Mouse (Mus musculus) MEL (cell line): ENCODE measurements around the gene Gm20388. TPM values are rescaled to one million over a fixed set of nuclear protein-coding genes. Genes with fewer than 3 reads are reported as not detected.

ENCODE experiments used
- DNase-seq: peaks from one replicate; pipeline ENCODE4 v3.0.0; 2011; ENCODE audit warnings: low read depth, low spot score
- H3K27ac ChIP-seq: 2 replicates; pipeline ENCODE4 v1.5.1; 2012; ENCODE audit warnings: low read depth, mild to moderate bottlenecking, control low read depth, low read length, moderate library complexity; ENCODE audit not compliant: control insufficient read depth
- H3K27me3 ChIP-seq, 2 experiments: fragments of 150-350 bp in 1 of 2; sonication (generic) in 1 of 2; 2 replicates each; pipeline ENCODE4 v1.6.1; 2012; ENCODE audit warnings: low read length in 2 of 2, mild to moderate bottlenecking in 2 of 2, improper control_type of control experiment in 1 of 2, moderate library complexity in 1 of 2; ENCODE audit not compliant: insufficient read depth in 2 of 2, control insufficient read depth in 1 of 2
- H3K36me3 ChIP-seq, 2 experiments: 2 replicates each; pipeline ENCODE4 v1.6.1; 2012 to 2014; ENCODE audit warnings: low read length in 2 of 2, improper control_type of control experiment in 1 of 2, inconsistent platforms in 1 of 2, mild to moderate bottlenecking in 1 of 2; ENCODE audit not compliant: insufficient read depth in 2 of 2, control insufficient read depth in 1 of 2
- H3K4me1 ChIP-seq, 2 experiments: fragments of 150-350 bp in 1 of 2; sonication (generic) in 1 of 2; 2 replicates each; pipeline ENCODE4 v1.6.1; 2012; ENCODE audit warnings: low read length in 2 of 2, improper control_type of control experiment in 1 of 2, mild to moderate bottlenecking in 1 of 2; ENCODE audit not compliant: insufficient read depth in 2 of 2, control insufficient read depth in 1 of 2
- H3K4me3 ChIP-seq, 2 experiments: fragments of 150-350 bp in 1 of 2; sonication (generic) in 1 of 2; 2 replicates each; pipeline ENCODE4 v1.5.1; 2012; ENCODE audit warnings: low read depth in 2 of 2, low read length in 2 of 2, mild to moderate bottlenecking in 2 of 2, moderate library complexity in 2 of 2, control low read depth in 1 of 2, improper control_type of control experiment in 1 of 2; ENCODE audit not compliant: control insufficient read depth in 1 of 2, insufficient read depth in 1 of 2
- H3K79me2 ChIP-seq: 2 replicates; pipeline ENCODE4 v1.6.1; 2012; ENCODE audit warnings: mild to moderate bottlenecking, low read length, moderate library complexity; ENCODE audit not compliant: control insufficient read depth, poor library complexity, insufficient read depth
- H3K9ac ChIP-seq: 2 replicates; pipeline ENCODE4 v1.6.1; 2012; ENCODE audit warnings: low read depth, mild to moderate bottlenecking, control low read depth, low read length, moderate library complexity; ENCODE audit not compliant: control insufficient read depth, poor library complexity, severe bottlenecking
- H3K9me3 ChIP-seq: fragments of 150-350 bp; sonication (generic); replicated peaks from 2 replicates; pipeline ENCODE4 v1.6.1; 2012; ENCODE audit warnings: mild to moderate bottlenecking, low read length, improper control_type of control experiment, moderate library complexity; ENCODE audit not compliant: insufficient read depth
- CHD1 ChIP-seq: IDR thresholded peaks from 2 replicates; pipeline ENCODE4 v1.6.1; 2012; ENCODE audit warnings: low read depth, mild to moderate bottlenecking, inconsistent platforms, low read length, improper control_type of control experiment
- ELF1 ChIP-seq: IDR thresholded peaks from 2 replicates; pipeline ENCODE4 v1.6.1; 2014; ENCODE audit warnings: low read depth, mild to moderate bottlenecking, inconsistent platforms, low read length, improper control_type of control experiment, moderate library complexity
- EP300 ChIP-seq, 2 experiments: IDR thresholded peaks; 2 replicates each; pipeline ENCODE4 v1.6.1; 2011; ENCODE audit warnings: improper control_type of control experiment in 2 of 2, low read length in 2 of 2, low read depth in 1 of 2, mild to moderate bottlenecking in 1 of 2
- GABPA ChIP-seq: IDR thresholded peaks from 2 replicates; pipeline ENCODE4 v1.6.1; 2012; ENCODE audit warnings: low read depth, mild to moderate bottlenecking, inconsistent platforms, low read length, improper control_type of control experiment, moderate library complexity
- HCFC1 ChIP-seq: IDR thresholded peaks from 2 replicates; pipeline ENCODE4 v1.6.1; 2012; ENCODE audit warnings: low read depth, mild to moderate bottlenecking, inconsistent platforms, low read length, improper control_type of control experiment, moderate library complexity
- KAT2A ChIP-seq: conservative IDR thresholded peaks from 2 replicates; pipeline ENCODE4 v1.6.1; 2012; ENCODE audit warnings: low read depth, low read length, improper control_type of control experiment, inconsistent platforms
- MAFK ChIP-seq: IDR thresholded peaks from 2 replicates; pipeline ENCODE4 v1.6.1; 2011; ENCODE audit warnings: low read depth, mild to moderate bottlenecking, low read length, improper control_type of control experiment, borderline replicate concordance
- MAZ ChIP-seq: IDR thresholded peaks from 2 replicates; pipeline ENCODE4 v1.6.1; 2012; ENCODE audit warnings: low read depth, mild to moderate bottlenecking, inconsistent platforms, low read length, improper control_type of control experiment
- MXI1 ChIP-seq: IDR thresholded peaks from 2 replicates; pipeline ENCODE4 v1.6.1; 2011; ENCODE audit warnings: mild to moderate bottlenecking, low read depth, low read length, improper control_type of control experiment
- MYB ChIP-seq: IDR thresholded peaks from 2 replicates; pipeline ENCODE4 v1.6.1; 2011; ENCODE audit warnings: mild to moderate bottlenecking, low read depth, low read length, improper control_type of control experiment
- NELFE ChIP-seq: IDR thresholded peaks from 2 replicates; pipeline ENCODE4 v1.6.1; 2011; ENCODE audit warnings: low read depth, low read length, improper control_type of control experiment
- POLR2A ChIP-seq, 2 experiments: IDR thresholded peaks; 2 replicates each; pipeline ENCODE4 v1.6.1; 2011 to 2012; ENCODE audit warnings: low read length in 2 of 2, mild to moderate bottlenecking in 2 of 2, control low read depth in 1 of 2, improper control_type of control experiment in 1 of 2, low read depth in 1 of 2, moderate library complexity in 1 of 2; ENCODE audit not compliant: control insufficient read depth in 1 of 2, insufficient read depth in 1 of 2, poor library complexity in 1 of 2
- POLR2AphosphoS5 ChIP-seq: IDR thresholded peaks from 2 replicates; pipeline ENCODE4 v1.6.1; 2012; ENCODE audit warnings: low read depth, borderline replicate concordance, mild to moderate bottlenecking, inconsistent platforms, low read length, moderate library complexity, mixed read lengths
- RAD21 ChIP-seq: IDR thresholded peaks from 2 replicates; pipeline ENCODE4 v1.6.1; 2011; ENCODE audit warnings: mild to moderate bottlenecking, low read depth, low read length, improper control_type of control experiment
- RCOR1 ChIP-seq: IDR thresholded peaks from 2 replicates; pipeline ENCODE4 v1.6.1; 2012; ENCODE audit warnings: low read depth, mild to moderate bottlenecking, inconsistent platforms, low read length, improper control_type of control experiment
- SIN3A ChIP-seq: IDR thresholded peaks from 2 replicates; pipeline ENCODE4 v1.6.1; 2012; ENCODE audit warnings: low read length, improper control_type of control experiment, inconsistent platforms
- USF2 ChIP-seq, 2 experiments: IDR thresholded peaks; 2 replicates each; pipeline ENCODE4 v1.6.1; 2011 to 2012; ENCODE audit warnings: improper control_type of control experiment in 2 of 2, low read length in 2 of 2, borderline replicate concordance in 1 of 2, inconsistent platforms in 1 of 2, low read depth in 1 of 2, mild to moderate bottlenecking in 1 of 2; ENCODE audit not compliant: insufficient read depth in 1 of 2
- ZMIZ1 ChIP-seq: IDR thresholded peaks from 2 replicates; pipeline ENCODE4 v1.6.1; 2012; ENCODE audit warnings: low read depth, mild to moderate bottlenecking, inconsistent platforms, low read length, improper control_type of control experiment, moderate library complexity
- ZNF384 ChIP-seq: IDR thresholded peaks from 2 replicates; pipeline ENCODE4 v1.6.1; 2012; ENCODE audit warnings: low read depth, mild to moderate bottlenecking, inconsistent platforms, low read length, improper control_type of control experiment
- polyA plus RNA-seq, 2 experiments: library from polyadenylated mRNA; stranded (reverse) in 1 of 2; unstranded in 1 of 2; fragments of >175 nt in 1 of 2; fragments of >200 nt in 1 of 2; gene quantifications; 2 replicates each; pipeline versions ENCODE4 v1.2.1 to v1.2.4; 2012; ENCODE audit warnings: low replicate concordance in 2 of 2, low read depth in 1 of 2; ENCODE audit not compliant: insufficient read length in 2 of 2, insufficient read depth in 1 of 2, missing spikeins in 1 of 2
- total RNA-seq: library from RNA; depleted of rRNA; stranded (reverse); fragments of 300-350 nt; gene quantifications from 2 replicates; pipeline ENCODE4 v1.2.3, GENCODE M21; 2012

Gm20388 gene
- total and polyA plus RNA-seq, 3 experiments: 11.1 to 17.8 TPM; not detected in 1

DNA sequence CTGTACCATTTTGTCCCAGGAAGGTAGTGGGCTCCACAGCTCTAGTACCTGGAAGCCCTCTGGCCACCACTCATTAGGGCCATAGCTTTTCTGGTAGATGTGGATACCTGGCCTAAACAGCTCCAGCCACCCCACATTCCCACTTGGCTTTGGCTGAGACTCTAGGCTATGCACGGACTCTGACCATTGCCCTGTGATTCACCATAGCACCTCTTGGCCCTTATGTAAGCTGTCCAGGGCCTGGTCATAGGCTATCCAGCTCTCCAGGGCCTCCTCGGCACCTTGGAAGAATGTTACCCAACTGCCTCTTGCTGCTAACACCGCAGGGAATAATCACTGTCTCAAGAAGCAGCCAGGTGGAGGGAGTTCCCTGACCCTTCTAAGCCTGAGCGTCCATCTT lies 2618.5 kb downstream of the Gm20388 start:
- H3K36me3 ChIP-seq: peaks cover 0 to 8% of the 10 kb centered on the region in 2 experiments; a peak in 2 of 4 replicates
- H3K9ac ChIP-seq: no peak overlapping the region
- TF ChIP-seq RAD21 (no peak), ZMIZ1 (no peak)
- no peaks in the 10 kb centered on the region for H3K9me3 ChIP-seq
- H3K79me2 ChIP-seq: peaks cover 52% of the 10 kb centered on the region
- no peak overlapping the region for H3K27ac ChIP-seq
- H3K27me3 ChIP-seq: no peaks in the 10 kb centered on the region
- no peak for DNase-seq
- H3K4me3 ChIP-seq: no peak overlapping the region
- 0 out of 4 replicates have a peak, but pooled peaks cover 0 to 3% of the 10 kb centered on the region in 2 experiments for H3K4me1 ChIP-seq

DNA sequence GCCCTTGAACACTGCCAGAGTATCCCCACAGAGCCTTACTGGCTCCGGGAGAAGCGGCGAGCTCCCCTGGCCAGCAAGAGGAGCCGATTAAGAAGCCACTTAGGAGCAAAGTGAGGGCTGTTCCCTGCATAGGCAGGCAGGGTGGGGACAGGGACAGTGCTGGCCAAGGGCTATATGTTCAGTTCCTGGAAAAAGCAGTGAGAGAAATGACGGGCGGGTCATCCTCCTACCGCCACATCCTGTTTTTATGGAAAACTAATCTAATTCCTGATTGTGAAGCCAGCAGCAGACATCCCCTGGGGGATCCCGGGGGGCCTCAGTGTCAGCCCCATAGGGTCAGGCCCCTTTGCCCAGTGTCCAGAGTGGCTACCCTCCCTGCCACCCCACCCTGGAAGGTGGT lies 2620.7 kb downstream of the Gm20388 start:
- no peak overlapping the region for H3K4me3 ChIP-seq
- TF ChIP-seq ZNF384: no peak
- peaks cover 48% of the 10 kb centered on the region for H3K79me2 ChIP-seq
- peaks cover 0 to 5% of the 10 kb centered on the region in 2 experiments; a peak in 2 of 4 replicates for H3K36me3 ChIP-seq
- no peak for DNase-seq
- H3K4me1 ChIP-seq: no peaks in the 10 kb centered on the region
- no peaks in the 10 kb centered on the region for H3K27me3 ChIP-seq
- no peaks in the 10 kb centered on the region for H3K9me3 ChIP-seq
- no peak overlapping the region for H3K27ac ChIP-seq
- H3K9ac ChIP-seq: no peak overlapping the region

DNA sequence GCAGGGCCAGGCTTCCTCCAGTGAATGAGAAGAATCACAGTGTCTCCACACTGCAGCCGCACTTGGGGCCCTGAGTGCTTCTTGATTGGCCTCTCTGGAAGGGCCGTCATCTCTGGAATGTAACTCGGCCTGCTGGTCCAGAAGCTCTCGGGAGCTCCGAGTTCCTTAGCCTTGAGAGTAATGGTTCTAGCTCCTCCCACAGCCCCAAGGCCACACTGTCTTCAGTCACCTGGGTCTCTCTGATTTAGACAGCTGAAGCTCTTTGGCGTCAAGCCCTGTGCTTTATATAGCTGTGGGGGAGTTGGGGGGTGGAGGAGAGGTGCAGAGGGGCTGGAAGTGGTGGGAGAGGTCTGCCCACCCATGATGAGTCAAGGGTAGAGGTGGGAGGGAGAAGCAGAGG lies 2626.4 kb downstream of the Gm20388 start:
- Histone ChIP-seq H3K79me2 (peaks cover 52% of the 10 kb centered on the region), H3K4me3 (no peak overlapping the region), H3K4me1 (peaks cover 13 to 28% of the 10 kb centered on the region in 2 experiments), H3K9ac (no peak overlapping the region; the same call in 1 of the 2 replicates), H3K36me3 (peaks cover 4 to 25% of the 10 kb centered on the region in 2 experiments; a peak in 3 of 4 replicates), H3K27me3 (no peaks in the 10 kb centered on the region), H3K9me3 (no peaks in the 10 kb centered on the region), H3K27ac (peak overlapping the region; percentile 81)
- DNase-seq: no peak
- TF ChIP-seq POLR2A (IDR thresholded peaks at IDR 0.05; ENCODE audit: control insufficient read depth in 1 of 2, insufficient read depth in 1 of 2, low read depth in 1 of 2, low read length in 2 of 2, poor library complexity in 1 of 2) (0 out of 4 replicates have a peak, but pooled peaks of 1 of the 2 experiments have one; percentile 2), RAD21 (no peak)

DNA sequence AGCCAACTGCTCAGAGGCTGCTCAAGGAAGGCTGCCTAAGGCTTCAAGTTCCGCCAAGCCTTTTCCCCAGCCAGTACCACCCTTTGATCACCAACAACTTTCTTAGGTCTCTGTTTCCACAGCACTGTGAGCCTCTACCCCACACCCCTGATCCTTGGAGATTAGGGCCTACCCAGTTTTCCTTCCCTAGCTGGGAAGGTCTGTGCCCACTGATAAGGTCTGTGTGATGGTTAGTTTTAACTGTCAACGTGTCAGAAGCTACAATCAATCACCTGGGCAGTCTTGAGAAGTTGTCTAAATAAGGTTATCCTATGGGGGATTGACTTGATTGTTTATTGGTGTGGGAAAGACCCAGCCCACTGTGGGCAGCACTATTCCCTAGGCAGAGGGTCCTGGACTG lies 2627.2 kb downstream of the Gm20388 start:
- no peaks in the 10 kb centered on the region for H3K9me3 ChIP-seq
- no peak overlapping the region for H3K9ac ChIP-seq
- peaks cover 4 to 25% of the 10 kb centered on the region in 2 experiments; a peak in 3 of 4 replicates for H3K36me3 ChIP-seq
- H3K27me3 ChIP-seq: no peaks in the 10 kb centered on the region
- no peak overlapping the region for H3K4me3 ChIP-seq
- peaks cover 53% of the 10 kb centered on the region for H3K79me2 ChIP-seq
- peaks cover 13 to 28% of the 10 kb centered on the region in 2 experiments for H3K4me1 ChIP-seq
- peak; percentile 82 for DNase-seq
- H3K27ac ChIP-seq: peak overlapping the region; percentile 81
- no peak for TF ChIP-seq ZNF384
- no peak for TF ChIP-seq GABPA
- peak; percentile 37; the same call in 1 of the 2 replicates for TF ChIP-seq ELF1
- peak; percentile 27; the same call in 1 of the 2 replicates for TF ChIP-seq MAZ
- no peak for TF ChIP-seq MAFK
- TF ChIP-seq USF2 (IDR thresholded peaks at IDR 0.05; ENCODE audit: borderline replicate concordance in 1 of 2, insufficient read depth in 1 of 2, low read depth in 1 of 2, low read length in 2 of 2): no peak
- TF ChIP-seq EP300 (IDR thresholded peaks at IDR 0.05; ENCODE audit: low read depth in 1 of 2, low read length in 2 of 2): peak; percentile 91 to 97
- TF ChIP-seq NELFE: no peak
- peak; percentile 77 for TF ChIP-seq SIN3A
- TF ChIP-seq POLR2AphosphoS5: no peak
- no peak for TF ChIP-seq KAT2A
- no peak for TF ChIP-seq RAD21
- no peak for TF ChIP-seq HCFC1
- no peak for TF ChIP-seq CHD1
- peak; percentile 91 for TF ChIP-seq MYB
- TF ChIP-seq MXI1: peak; percentile 32; the same call in 1 of the 2 replicates
- TF ChIP-seq RCOR1: peak; percentile 71; the same call in 1 of the 2 replicates
